In the genomic region with DNA sequence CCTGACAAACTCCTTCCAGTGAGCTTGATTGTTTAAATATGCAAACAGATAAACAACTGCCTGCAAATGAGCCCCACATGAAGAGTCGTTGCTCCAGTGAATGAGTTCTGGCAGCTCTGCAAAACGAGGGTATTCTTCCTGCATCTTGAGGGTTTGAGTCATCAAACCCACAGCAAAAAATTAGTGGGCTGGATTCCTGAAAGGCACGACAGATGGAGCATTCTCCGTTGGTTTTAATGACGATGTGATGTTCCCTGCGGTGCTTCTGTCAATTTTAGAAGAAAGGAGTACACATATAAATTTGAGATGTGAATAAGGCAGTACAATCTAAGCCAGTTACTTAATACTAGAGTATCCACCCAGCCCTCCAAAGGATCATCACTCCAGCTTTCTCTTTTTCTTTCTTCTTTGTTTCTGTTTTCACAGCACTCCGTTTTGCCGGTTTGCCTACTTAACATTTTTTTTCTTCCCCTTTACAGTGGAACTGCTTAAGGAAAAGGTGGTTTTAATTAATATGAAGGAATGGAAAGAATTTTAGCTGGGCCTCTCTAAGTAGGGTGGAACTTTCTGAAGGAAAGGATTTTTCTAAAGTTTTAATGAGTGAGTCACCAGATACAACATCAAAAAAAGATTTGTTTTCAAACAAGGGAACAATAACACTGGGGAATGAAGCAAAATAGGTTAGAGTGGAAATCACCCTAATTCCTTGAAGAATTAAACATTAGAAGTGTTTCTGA, we compare ENCODE assay signal across 8 mouse cellular contexts. TPM values are rescaled to one million over a fixed set of nuclear protein-coding genes. Genes with fewer than 3 reads are reported as not detected.
DNase-seq lines count a peak whose midpoint lies in the region; ATAC-seq lines count a peak whose summit lies in the region.

No protein-coding gene starts in this region.

- DNase-seq in gastrocnemius, adult 18-20 months (ENCODE audit: low spot score), result peak; percentile 7
- DNase-seq in gastrocnemius, postnatal 36 days, result no peak
- peak; percentile 71 for DNase-seq in cerebellum, adult 9-10 months
- peak; percentile 63 to 93 for DNase-seq in left cerebral cortex, postnatal 25 days (ENCODE audit: low spot score in 2 of 2)
- peak; percentile 59 for DNase-seq in right cerebral cortex, postnatal 25 days
- no peak for DNase-seq in heart, postnatal 4 days
- DNase-seq in urinary bladder, adult 2 months (ENCODE audit: low spot score), result no peak

- peak; percentile 69 for ATAC-seq in frontal cortex, adult (ENCODE audit: low TSS enrichment)

- intact Hi-C loops in gastrocnemius, postnatal 36 days (cut with DNase I), result no loop called here
- intact Hi-C loops in left cerebral cortex, postnatal 25 days (cut with DNase I), result loop anchor here (5.0 to 10.0 kb wide), 2 partner anchors 280 to 1007 kb away; no protein-coding TSS in a partner anchor

RNA-seq across cellular contexts. Expression of gene Naaladl2, which starts 1.1 kb away (rescaled TPM):
- under 1 TPM; 0.52 to 0.55 TPM for total RNA-seq in gastrocnemius, adult 18-20 months (2021)
- total RNA-seq in gastrocnemius, postnatal 36 days (2021), result under 1 TPM; 0.51 to 0.91 TPM
- 1 to 10 TPM; 4.0 to 4.2 TPM for total RNA-seq in left cerebral cortex, postnatal 25 days (2021)
- 1 to 10 TPM; 1.3 to 1.5 TPM for total RNA-seq in heart, postnatal 4 days (2021)
- polyA plus RNA-seq in urinary bladder, adult 2 months (2012; rRNA removed), result 2.4 and 2.7 TPM in 2 replicates

Comparison
In these comparisons a context has a peak if more than half of its experiments do, and no peak if none do; other contexts are left out.
1. DNase-seq: peak in gastrocnemius, adult 18-20 months (single experiment), cerebellum, adult 9-10 months (single experiment), left cerebral cortex, postnatal 25 days (2 of 2) and right cerebral cortex, postnatal 25 days (single experiment); none in gastrocnemius, postnatal 36 days (0 of 2), heart, postnatal 4 days (single experiment) and urinary bladder, adult 2 months (single experiment).